Mouse (Mus musculus) retina, adult 2 months (tissue): ENCODE results near the gene Scaf8.

Experiments
- DNase-seq: peaks from one replicate; pipeline ENCODE4 v3.0.0-alpha.2; 2012; ENCODE audit warnings: low read depth, low spot score

The Scaf8 gene

DNA sequence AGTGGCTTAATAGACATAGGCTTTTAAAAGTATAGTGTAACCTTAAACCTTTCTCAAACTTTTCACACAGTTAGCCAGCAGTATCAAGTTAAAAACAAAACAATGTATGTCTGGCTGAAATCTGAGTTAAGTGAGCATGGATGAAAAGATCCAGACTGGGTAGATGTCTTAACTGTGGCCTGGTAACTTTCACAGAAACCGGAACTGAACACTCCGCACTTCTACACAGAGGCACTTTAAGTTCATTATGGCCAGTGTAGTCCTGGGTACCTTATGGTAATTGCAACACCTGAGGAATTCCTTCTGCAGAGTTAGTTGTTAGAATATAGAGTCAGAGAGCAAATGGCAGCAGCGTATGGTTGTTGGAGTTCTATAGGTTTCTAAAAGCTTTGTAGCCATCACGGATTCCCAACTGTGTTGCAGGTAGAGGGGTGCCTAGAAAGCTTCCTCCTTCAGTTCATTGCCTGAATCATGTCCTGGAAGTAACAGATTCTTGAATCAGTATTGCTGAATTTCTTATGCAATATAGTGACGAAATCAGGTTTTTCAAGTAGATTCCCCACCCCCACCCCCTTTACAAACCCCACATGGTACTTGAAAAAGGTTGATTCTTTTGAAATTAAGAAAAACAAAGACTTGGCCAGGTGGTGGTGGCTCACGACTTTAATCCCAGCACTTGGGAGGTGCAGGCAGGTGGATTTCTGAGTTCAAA, 92.9 kb downstream of the Scaf8 start:
- DNase-seq: no peak

DNA sequence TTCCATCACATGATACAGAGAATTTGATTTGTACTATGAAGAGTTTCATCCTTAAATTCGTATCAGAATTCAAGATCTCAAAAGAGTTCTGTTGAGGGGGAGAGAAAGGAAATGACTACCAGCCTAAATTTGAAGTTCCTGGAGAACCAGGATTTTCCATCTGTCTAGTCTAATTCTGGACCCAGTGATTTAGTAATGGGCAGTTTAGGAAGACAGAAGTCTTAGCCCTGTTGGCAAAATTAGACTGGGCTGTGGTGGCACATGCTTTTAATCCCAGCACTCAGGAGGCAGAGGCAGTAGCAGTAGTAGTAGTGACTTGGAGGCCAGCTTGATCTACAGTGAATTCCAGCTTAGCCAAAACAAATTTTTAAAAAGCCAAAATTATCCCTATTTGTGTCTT, 93.7 kb downstream of the Scaf8 start:
- no peak for DNase-seq

DNA sequence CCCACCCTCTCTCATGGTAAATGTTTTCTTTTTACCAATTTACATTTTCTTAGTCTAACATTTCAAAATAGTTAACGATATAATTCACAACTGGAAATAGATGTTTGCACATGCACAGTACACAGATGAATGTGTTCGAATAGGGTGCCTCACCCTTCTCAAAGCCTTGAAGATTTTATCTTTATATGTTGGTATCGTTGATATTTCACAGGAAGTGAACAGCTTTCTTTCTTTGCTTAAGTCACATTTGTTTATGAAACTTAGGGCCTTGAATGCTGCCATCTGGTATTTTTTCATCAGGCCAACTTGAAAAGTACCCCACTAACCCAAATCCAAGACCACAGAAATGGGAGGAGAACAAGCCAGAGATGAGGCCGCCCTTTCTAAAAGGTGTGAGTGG, 94.8 kb downstream of the Scaf8 start:
- DNase-seq: no peak

DNA sequence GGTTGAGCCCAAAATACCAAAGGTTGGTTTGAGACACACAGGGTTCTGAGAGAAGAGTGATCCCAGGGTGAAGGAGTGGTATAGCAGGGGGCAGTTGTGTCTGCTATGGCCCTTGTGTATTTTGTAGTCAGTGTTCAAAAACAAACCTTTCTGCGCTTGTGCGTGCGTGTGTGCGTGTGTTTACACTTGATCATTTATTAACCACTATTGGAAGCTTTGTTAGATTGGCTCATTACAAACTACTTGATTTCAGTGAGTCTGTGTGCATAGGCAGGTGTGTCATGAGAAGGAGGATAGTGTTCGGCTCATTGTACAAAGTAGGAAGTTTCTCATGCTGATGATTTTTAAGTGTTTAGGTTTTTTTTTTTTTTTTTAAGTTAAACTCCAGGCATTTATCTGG, 95.4 kb downstream of the Scaf8 start:
- no peak for DNase-seq

DNA sequence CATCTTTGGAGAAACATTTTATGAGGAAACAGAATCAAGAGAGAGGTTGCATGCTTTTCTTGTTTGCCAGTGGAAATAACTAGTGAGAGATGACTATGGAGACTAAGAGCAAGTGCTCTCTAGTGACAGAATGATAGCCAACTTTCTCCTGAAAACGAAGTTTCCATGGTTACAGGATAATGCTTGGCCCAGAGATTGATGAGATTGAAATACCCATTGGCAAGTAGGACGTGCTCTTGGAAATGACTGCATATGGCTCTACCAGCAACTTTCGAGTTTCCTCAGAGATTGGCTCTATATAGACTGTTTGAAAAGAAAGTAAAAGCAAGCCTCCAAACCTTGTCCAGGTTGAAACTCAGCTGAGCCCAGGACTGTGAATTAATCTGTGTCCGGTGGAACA, 97.3 kb downstream of the Scaf8 start:
- DNase-seq: no peak

DNA sequence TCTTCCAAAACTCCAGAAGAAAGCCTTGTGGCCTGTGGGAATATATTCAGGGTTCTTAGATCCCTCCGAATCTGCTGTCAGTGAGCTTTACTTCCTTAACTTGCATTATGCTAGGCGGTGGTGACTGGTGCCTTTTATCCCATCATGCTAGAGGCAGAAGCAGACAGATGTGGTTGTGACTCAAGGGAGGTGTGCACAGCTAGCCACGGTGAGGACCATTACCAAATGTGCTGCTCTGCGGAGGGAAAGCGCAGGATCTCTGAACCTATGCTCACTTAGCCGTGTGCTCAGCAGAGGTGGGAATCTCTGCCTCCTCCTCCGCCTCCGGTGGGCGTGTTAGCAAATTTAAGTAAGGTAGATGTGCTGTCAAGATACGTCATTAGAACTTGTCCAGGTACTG, 98.1 kb downstream of the Scaf8 start:
- DNase-seq: no peak

DNA sequence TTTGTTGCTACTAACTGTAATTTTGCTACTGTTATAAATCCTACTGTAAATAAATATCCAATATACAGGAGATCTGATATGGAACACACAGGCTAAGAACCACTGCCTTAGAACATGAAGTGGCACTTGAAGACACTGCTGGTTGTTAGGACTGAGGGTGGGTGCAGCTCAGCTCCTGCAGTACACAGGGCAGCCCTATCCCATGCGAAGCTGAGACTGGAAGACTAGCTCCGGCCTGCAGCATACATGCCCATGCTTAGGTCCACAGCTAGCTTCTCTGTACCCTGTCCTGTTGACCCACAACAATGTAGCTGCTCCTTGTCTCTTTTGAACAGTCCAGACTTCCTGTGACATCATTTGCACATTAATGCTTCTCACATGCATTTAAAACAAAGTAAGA, 100.1 kb downstream of the Scaf8 start:
- DNase-seq: no peak

- no peak for DNase-seq
Measured at GRCm38 (mm10) chr17:3217023-3217422, 102.3 kb downstream of the Scaf8 start.

DNA sequence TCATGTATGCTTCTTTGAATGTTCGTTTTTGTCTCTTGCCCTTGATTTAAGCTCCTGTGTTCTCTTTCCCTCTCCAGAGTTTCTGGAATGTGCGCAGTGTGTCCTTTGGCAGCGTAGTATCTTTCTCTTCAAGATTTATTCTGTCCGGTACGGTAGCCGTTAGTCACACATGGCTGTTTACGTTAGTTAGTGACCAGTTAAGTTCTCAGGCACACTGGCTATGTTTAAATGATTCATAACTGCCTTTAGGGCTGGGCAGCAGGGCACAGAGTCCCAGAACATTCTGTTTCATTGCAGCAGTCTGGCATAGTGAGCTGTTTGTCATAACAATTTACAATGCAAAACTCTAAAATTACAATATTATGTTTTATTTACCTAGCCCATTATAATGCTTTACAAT, 103.6 kb downstream of the Scaf8 start:
- no peak for DNase-seq

DNA sequence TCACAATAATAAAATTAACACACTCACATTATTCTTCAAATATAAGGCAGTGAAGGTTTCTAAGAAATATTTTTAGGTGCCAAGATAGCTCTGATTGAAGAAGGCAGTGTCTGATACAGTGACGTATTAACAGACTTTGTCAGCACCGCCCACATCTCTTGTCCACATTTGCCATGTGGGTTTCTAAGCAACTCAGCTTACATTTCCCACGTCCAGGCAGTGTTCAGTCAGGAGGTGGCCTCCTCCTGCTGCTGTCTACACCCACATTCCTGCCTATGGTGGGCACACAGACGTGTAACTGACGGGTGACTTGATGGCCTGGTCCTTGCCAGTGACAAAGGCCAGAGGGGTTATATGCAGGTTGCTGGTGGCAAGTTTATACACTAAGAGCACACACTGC, 104.1 kb downstream of the Scaf8 start:
- no peak for DNase-seq

DNA sequence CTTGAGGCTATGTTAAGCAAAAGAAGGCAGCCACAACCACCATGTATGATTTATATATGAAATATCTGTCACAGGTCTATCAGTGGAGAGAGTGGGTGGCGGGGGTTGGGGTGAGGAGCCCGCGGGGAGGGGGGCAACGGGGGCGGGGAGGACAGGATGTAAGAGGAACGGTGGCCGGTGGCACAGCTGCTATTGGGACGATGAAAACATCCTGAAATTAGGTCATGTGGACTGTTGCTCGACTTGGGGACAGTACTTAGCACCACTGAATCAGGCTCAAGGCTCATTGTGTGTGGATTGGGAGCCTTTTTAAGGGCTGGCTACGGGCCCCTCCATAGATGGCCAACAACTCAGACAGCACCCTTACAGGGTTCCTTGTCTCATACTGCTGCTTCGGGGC, 105.4 kb downstream of the Scaf8 start:
- DNase-seq: no peak

DNA sequence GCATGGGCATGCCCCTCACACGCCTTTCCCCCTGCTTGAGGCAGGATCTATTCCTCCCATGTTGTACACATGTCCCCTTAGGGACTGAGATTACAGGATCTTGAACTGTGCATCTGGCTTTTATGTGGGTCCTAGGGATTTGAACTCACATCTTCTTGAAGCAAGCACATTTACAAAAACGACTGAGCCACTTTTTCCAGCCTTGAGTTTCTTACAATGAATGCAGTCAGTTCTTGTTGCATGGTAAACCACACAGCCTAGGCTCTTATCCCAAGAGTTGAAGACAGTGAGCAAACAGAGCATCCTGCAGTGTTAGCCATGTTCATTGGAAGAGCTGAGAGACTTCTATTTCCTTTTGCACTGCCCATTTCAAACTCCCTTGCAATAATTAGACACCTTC, 108.3 kb downstream of the Scaf8 start:
- no peak for DNase-seq

DNA sequence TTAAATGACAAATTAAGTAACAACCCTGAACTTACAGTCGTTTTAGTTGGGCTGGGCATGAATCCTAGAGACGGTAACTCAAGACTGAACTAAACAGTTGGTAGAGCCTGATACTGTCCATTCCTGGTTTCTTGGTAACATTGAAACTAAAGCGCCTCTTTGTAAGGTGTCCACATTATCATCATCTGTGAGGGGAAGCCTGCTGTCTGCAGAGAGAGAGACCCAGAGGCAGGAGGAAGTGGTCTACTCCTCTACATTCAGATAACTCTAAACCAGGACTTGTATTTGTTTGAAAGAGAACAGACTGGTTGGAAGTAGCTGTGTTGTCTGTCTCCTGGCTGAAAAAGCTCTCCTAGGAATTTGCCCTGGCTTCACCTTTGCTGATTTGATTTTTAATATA, 108.9 kb downstream of the Scaf8 start:
- DNase-seq: no peak

- peak; percentile 55 for DNase-seq
Measured at GRCm38 (mm10) chr17:3224383-3225106, 109.8 kb downstream of the Scaf8 start.

GRCm38 (mm10) chr17:3230231-3231000, 115.6 kb downstream of the Scaf8 start:
- DNase-seq: no peak

DNA sequence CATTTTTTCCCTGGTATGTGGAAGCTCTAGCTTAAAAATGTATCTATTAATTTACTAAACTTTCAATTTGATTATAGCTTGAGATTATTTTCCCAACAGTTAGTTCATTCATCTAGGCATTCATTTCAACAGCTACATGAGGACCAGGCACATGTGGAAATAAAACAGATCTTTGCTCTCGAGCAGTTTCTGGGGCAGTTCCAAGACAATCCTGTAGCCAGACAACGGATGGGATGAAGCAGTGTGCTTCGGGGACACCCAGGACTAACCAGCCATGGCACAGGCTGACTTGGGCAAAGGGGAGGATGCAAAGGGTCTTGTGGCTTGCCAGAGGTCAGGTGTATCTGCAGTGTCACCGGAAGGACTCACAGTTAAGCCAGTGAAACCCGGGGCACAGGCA, 117.9 kb downstream of the Scaf8 start:
- DNase-seq: no peak

GRCm38 (mm10) chr17:3243672-3244071, 128.9 kb downstream of the Scaf8 start:
- no peak for DNase-seq

- DNase-seq: no peak
Measured at GRCm38 (mm10) chr17:3244881-3245739, 130.3 kb downstream of the Scaf8 start.

GRCm38 (mm10) chr17:3246665-3247370, 132.0 kb downstream of the Scaf8 start:
- DNase-seq: no peak
